Mouse (Mus musculus) spleen, adult 12 weeks (tissue): Measurements from ENCODE around the gene Pnpo.

Experiments used
- DNase-seq: peaks from one replicate; pipeline ENCODE4 v3.0.0; 2022; ENCODE audit warnings: low spot score

Pnpo gene

GRCm38 (mm10) chr11:96906431-96907161 is 37.2 kb downstream of the Pnpo start:
- DNase-seq = no peak

- no peak for DNase-seq
Measured at GRCm38 (mm10) chr11:96902639-96903635, 40.8 kb downstream of the Pnpo start.

- no peak for DNase-seq
Measured at GRCm38 (mm10) chr11:96901332-96901731, 42.5 kb downstream of the Pnpo start.

GRCm38 (mm10) chr11:96899449-96900306 is 44.1 kb downstream of the Pnpo start:
- DNase-seq = no peak

GRCm38 (mm10) chr11:96895886-96896285 is 47.9 kb downstream of the Pnpo start:
- no peak for DNase-seq

- DNase-seq = no peak
Measured at GRCm38 (mm10) chr11:96893203-96893842, 50.5 kb downstream of the Pnpo start.

- DNase-seq = no peak
Measured at GRCm38 (mm10) chr11:96891784-96892527, 51.8 kb downstream of the Pnpo start.
